Mouse (Mus musculus): ENCODE data around the gene Ccnb3.
A peak's percentile ranks its signal among the peaks of the same experiment; 100 is the strongest.
"Not testable (repeated sequence)": the region's sequence is repeated elsewhere in the genome, so short reads cannot be mapped to it uniquely, and the experiment has no call there.

The Ccnb3 gene

DNA sequence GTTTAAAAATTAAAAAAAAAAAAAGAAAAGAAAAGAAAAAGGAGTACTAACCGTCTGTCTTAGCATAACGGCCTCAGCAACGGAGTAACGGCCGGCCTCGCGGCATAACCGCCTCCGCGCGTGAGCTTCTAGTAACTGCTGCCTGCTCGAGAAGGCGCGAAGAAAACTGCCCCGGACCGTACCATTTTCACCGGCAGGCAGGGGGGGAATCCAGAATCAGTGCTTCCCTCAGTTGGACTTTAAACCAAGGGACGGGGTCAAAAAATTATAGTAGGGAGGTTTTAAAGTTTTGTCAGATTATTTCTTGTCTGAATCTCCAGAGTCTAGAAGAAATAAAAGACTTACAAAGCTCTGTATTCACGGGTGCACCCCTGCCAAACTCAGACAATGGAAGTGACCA is at the start of gene Ccnb3:
Ccnb3 (minus strand) TSS at position 101 of the 400 bp plus-strand sequence.
- DNase-seq, result no peak

- DNase-seq, result no peak
Observed at GRCm38 (mm10) chrX:7090323-7090722, 48.9 kb upstream of the Ccnb3 start.

DNA sequence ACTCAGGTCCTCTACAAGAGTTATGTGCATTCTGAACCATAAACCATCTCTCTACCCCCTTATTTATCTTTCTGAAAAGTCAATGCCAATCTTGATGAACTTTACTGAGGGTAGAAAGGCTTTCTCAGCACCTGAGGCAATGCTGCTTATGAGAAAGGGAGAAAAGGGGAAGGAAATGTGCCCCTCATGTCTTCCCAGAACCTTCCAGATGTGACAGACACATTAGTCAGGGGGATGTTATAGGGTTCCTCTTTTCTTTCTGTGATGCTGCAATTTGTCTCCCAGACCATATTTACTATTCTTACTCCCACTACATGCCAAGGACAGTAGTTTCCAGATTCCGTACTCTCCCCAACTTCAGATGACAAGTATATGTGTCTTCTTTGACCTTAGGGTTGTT is 44.5 kb upstream of the Ccnb3 start:
- DNase-seq, result no peak

- DNase-seq, result no peak
Observed at GRCm38 (mm10) chrX:7079820-7080429, 38.5 kb upstream of the Ccnb3 start.

DNA sequence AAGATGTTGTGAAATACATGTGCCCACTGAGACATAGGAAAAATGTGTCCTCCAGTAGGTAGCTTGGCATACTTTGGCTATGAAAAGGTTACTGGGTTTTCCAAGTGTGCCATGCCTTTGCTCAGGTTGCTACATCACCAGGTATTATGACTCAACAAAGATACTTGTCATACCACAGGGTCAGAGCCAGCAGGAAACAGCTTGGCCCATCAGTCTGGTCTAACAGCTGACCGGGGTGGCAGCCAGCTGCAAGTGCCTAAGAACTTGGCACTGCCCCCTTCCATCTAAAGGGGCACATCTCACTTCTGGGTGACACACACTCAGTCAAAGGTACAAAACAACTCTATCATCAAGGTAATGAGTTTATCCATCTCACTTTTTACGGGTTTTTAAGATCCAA is 26.6 kb upstream of the Ccnb3 start:
- DNase-seq, result no peak

GRCm38 (mm10) chrX:7067219-7067618 is 25.8 kb upstream of the Ccnb3 start, which contains the start of gene Akap4:
Akap4 (plus strand) TSS chrX:7067519.
- DNase-seq, result no peak

DNA sequence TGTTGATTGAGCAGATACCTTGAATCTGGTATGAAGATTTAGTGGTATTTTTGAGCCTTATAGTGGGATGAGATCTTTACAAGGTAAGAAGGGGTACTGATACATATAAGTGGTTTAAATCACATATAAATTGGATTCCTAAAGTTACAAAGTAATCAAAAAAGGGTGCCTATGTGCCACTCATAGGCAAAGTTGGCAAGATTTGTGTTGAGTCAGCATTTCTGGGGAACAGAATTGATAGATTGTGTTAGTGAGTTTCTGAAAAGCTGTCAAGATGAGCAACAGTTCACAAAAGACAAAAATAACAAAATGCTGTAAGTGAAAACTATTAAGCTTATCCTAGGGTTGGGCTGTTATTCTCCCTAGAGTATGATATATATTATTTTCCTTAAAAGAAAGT is 22.7 kb upstream of the Ccnb3 start:
- no peak for DNase-seq

DNA sequence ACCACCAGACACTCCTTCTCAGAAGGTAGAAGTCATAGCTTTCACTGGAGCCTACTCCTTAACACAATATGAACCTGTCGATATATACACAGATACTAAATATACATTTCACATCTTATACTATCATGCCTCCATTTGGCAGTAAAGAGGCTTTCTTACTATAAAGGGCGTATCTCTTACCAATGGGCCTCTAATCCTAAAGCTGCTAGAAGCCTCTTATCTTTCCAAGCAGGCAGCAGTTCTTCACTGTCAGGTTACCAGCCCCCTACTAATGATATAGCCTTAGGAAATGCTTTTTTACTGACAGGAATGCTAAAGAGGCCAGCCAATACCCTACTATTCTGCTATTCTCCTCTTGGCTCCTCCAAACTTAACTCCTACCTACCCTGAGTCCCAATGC is 16.2 kb upstream of the Ccnb3 start:
- DNase-seq, result no peak

DNA sequence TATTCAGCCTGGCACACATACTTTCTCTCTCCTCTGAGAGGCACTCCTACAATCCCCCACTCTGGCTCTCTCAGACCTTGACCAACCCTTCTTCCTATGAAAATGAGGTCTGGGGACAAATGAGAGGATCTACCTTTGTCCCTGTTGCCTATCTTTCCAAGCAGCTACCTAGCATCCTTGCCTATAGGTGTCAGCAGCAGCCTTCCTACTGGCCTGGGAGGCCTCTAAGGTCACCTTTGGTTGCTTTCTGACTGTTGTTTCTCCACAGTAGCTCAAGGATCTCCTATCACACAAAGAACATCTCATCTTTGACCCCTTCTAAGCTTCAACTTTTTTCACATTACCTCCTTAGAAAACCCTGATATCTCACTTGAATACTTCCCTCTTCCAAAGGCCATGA is 15.6 kb upstream of the Ccnb3 start:
- DNase-seq, result no peak

DNA sequence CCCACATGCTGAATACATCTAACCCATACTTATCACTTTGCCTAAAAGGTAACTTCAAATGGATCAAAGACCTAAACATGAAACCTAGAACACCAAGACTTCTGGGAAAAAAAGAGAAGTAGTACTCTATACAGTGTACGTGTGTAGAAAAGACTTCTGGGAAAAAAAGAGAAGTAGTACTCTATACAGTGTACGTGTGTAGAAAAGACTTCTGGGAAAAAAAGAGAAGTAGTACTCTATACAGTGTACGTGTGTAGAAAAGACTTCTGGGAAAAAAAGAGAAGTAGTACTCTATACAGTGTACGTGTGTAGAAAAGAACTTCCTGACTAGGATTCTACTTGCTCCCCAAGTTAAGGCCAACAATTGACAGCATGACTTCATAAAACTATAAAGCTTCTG is 57.5 kb downstream of the Ccnb3 start:
- not testable (repeated sequence) for DNase-seq

- DNase-seq, result no peak
Observed at GRCm38 (mm10) chrX:6971956-6972355, 69.5 kb downstream of the Ccnb3 start.

GRCm38 (mm10) chrX:6968598-6968997 is 72.8 kb downstream of the Ccnb3 start:
- peak; percentile 5 for DNase-seq

Data from thymus, postnatal 4 days (tissue).